Mouse (Mus musculus): ENCODE data around the gene Shmt2.

Gene Shmt2

GRCm38 (mm10) chr10:127513501-127514091 lies 8.6 kb downstream of the Shmt2 start:
- intact Hi-C loops (cut with DNase I), result loop anchor here (1.0 kb wide), 1 partner anchor 21 kb away; the partner anchor contains the start of gene Nxph4

- intact Hi-C loops (cut with DNase I), result loop anchor here (1.0 kb wide), 1 partner anchor 21 kb away; the partner anchor contains the start of gene Nxph4
These were observed 9.4 kb downstream of the Shmt2 start for GRCm38 (mm10) chr10:127512813-127513212.

DNA sequence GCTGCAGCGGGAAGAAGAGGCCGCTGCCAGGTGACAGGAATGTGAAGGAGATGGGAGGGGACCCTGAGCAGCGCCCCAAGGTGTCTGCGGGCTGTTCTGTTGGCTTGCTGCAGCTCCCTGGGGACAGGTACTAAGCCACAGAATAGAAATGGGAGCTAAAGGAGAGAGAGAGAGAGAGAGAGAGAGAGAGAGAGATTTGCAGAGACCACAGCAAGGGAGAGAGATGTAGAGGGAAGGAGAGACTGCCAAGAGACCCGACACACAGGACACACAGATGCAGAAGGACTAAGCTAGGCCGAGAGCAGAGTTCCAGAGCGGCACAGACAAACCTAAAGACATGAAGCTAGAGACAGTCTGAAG lies 10.0 kb downstream of the Shmt2 start:
- intact Hi-C loops (cut with DNase I), result no loop called here

DNA sequence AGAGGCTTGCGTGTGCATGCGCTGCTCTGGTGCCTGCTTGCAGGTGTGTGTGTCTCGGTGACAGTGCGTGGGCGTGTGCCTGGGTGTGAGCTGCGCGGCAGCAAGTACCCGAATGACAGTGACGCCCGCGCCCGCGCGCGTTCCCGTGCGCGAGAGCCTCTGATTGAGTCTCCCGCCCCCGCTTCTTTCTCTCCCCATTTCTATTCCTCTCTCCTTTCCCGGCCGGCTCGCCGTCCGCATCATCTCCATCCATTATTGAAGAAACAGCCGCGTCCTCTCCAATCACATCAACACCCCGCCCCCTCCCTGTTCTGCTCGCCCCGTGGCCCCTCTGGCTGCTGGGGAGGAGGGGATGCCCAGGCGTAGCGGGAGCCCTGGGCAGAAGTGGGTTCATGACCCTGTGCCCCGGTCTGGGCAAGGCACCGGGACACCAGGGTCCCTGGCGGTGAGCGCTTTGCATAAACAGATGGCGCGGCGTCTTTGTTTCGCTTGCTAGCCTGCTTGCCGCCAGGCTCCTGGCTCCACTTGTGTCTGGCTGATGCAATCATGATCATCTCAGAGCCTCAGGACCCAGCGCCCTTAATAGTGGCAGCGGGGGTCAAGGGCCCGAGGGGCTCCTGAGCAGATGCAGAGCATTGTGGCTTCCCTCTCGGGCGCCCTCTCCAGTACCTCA lies 10.5 kb downstream of the Shmt2 start:
- intact Hi-C loops (cut with DNase I), result no loop called here

DNA sequence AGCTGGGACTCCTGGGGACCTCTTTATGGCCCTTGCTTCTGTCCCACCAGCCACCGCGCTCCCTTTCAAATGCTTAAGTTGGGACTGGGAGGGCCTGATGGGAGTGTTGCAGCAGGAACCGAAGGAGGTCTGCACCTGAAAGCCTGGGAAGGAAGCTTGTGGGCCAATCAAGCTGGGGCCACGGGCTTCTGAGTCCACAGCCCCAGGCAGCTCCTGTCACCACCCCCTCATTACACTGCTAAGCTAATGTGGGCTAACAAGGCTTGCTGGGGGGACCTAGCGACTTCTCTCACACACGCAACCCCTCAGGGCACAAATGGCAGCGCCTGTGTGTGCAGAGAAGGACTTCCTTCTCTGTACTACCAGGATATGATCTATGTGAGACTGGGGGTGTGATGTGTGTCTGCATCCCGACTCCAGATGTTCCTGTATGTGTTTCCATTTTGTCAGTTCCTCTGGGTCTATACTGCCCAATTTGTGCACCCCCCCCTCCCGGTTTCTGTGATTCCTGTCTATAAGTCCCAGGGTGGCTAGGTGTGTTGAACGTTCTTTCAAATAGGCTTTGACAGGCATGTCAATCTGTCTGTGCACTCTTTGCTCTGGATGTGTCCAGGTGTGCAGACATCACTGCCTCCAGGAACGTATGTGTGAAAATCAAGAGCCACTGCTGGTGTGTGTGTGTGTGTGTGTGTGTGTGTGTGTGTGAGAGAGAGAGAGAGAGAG lies 11.2 kb downstream of the Shmt2 start:
- intact Hi-C loops (cut with DNase I), result no loop called here

- intact Hi-C loops (cut with DNase I), result no loop called here
These were observed 12.2 kb downstream of the Shmt2 start for GRCm38 (mm10) chr10:127509837-127510701.

- intact Hi-C loops (cut with DNase I), result no loop called here
These were observed 13.0 kb downstream of the Shmt2 start for GRCm38 (mm10) chr10:127509051-127509836.

DNA sequence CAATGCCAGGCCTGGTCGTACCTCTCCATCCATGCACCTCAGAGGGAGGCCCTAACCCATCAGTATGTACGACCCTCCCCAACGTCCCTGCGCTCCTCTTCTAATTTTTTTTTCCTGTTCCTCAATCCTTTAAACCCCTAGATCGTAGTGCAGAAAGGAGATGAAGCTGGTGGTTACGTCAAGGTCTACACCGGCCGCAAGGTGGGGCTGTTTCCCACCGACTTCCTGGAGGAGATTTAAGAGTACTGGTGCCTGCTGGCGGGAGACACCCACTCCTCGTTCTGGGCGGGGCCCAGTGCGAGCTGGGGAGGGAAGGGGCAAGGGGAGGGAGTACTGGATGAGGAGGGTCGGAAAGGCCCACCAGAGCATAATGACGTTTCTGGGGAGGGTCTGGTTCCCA lies 14.0 kb downstream of the Shmt2 start:
- intact Hi-C loops (cut with DNase I), result loop anchor here (1.0 kb wide), 1 partner anchor 30 kb away; no protein-coding TSS in a partner anchor

GRCm38 (mm10) chr10:127500894-127501893 lies 21.1 kb downstream of the Shmt2 start, which contains the start of gene Stac3:
Stac3 (plus strand) TSS chr10:127501686.
- intact Hi-C loops (cut with DNase I), result no loop called here

- intact Hi-C loops (cut with DNase I), result no loop called here
These were observed 22.2 kb downstream of the Shmt2 start for GRCm38 (mm10) chr10:127500042-127500441.

GRCm38 (mm10) chr10:127499516-127499915 lies 22.7 kb downstream of the Shmt2 start:
- intact Hi-C loops (cut with DNase I), result no loop called here

GRCm38 (mm10) chr10:127496156-127496555 lies 26.1 kb downstream of the Shmt2 start:
- intact Hi-C loops (cut with DNase I), result no loop called here

DNA sequence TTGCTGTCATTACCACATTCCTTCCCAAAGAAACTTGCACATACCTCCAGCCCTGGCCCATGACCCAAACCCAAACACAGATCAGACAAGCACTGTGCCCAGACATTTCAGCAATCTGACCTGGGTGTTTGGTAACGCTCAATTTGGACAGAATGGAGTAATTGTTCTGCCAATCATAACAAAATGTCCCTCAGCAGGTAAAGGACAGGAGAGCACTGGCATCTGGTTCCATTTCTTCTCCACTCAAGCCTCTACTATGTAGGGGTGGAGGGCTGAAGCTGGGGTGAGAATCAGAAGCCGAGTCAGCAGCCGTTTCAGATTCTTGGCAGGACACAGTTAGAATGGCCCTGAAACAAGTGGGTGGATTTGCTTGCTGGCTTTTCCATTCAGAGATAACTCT lies 30.1 kb downstream of the Shmt2 start:
- intact Hi-C loops (cut with DNase I), result no loop called here

GRCm38 (mm10) chr10:127491128-127491512 lies 31.1 kb downstream of the Shmt2 start:
- intact Hi-C loops (cut with DNase I), result no loop called here

DNA sequence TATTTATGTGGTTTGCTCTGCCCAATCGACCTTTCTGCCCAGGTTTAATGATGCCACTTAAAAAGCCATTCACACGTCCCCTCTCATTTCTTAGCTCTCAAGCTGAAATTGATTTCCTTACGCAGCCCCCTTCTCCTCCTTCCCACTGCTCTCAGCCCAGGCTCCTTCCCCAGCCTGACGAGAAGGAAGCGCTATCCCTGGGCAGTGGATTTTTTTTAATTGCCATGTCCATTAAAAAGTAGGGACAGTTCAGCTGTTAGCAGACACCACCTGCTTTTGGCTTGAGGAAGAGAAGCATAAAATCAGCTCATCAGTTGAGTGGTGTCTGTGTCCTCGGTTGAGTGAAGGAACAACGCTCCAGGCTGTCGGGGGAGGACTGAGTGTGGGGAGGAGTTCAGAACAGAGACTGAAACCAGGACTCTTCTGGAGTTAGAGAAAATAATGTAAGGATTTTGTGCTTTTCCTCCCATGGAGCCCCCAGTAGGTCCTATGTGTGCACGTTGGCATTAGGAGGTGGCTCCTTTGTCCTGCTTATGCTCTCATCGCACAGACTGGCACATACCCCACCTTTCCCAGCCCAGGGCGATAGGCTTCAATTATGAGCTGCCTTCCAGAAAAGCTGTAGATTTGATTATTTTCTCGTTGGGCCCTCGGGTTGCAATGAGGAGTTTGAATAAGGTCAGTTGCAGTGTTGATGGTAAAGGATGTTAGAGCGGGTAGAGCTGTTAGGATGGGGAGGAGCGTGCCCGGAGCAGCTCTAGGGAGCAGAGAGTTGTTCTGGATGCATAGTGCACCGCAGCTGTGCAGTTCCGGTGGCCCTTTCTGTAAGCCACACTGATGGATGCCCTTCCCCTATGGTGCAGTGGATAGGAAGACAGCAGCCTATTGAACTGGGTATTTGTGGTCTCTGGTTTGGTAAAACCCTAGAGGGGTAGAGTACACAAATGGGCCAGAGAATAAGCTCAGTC lies 31.8 kb downstream of the Shmt2 start:
- intact Hi-C loops (cut with DNase I), result no loop called here

GRCm38 (mm10) chr10:127488856-127489255 lies 33.4 kb downstream of the Shmt2 start:
- intact Hi-C loops (cut with DNase I), result no loop called here

DNA sequence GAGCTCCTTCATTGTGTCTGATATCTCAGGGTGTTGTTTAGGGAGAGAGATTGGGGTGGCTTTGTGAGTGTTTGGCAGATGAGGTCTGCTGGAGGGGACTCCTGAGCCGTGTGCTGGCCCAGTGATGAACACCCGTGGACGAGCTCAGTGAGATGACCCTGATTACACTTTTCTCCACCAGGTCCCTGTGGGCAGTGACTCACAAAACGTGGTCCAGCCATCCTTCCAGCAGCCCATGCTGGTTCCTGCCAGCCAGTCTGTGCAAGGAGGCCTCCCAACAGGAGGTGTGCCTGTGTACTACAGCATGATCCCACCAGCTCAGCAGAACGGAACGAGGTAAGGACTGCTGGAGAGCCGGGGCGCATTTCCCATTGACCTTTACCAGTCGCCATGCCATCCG lies 37.0 kb downstream of the Shmt2 start:
- intact Hi-C loops (cut with DNase I), result no loop called here
